Mouse (Mus musculus): Measurements from ENCODE around the gene Peli1.
A peak's percentile ranks its signal among the peaks of the same experiment; 100 is the strongest.
"Not testable (repeated sequence)": the region's sequence is repeated elsewhere in the genome, so short reads cannot be mapped to it uniquely, and the experiment has no call there.

Peli1 gene

GRCm38 (mm10) chr11:21164312-21164993, 73.4 kb downstream of the Peli1 start:
- Histone ChIP-seq H3K4me3 (replicated peaks; ENCODE audit: low read length) (0 out of 2 replicates have a peak overlapping the region, but pooled peaks have one; percentile 37), H3K9me3 (ENCODE audit: low read length) (peaks cover under 1% of the 10 kb centered on the region; the same call in 1 of the 2 replicates), H3K36me3 (ENCODE audit: insufficient read depth, low read length) (no peaks in the 10 kb centered on the region), H3K4me1 (replicated peaks; ENCODE audit: low read depth, low read length) (peaks cover 49% of the 10 kb centered on the region), H3K27me3 (ENCODE audit: insufficient read depth, low read length) (no peaks in the 10 kb centered on the region)
- no peak for TF ChIP-seq CTCF (conservative IDR thresholded peaks at IDR 0.05; ENCODE audit: low read length)
- no peak for TF ChIP-seq NANOG (IDR thresholded peaks at IDR 0.05; ENCODE audit: borderline replicate concordance, low read length)
- TF ChIP-seq POU5F1 (IDR thresholded peaks at IDR 0.05; ENCODE audit: borderline replicate concordance, low read length) = no peak

GRCm38 (mm10) chr11:21164994-21165560, 74.0 kb downstream of the Peli1 start:
- no peaks in the 10 kb centered on the region for H3K27me3 ChIP-seq (ENCODE audit: insufficient read depth, low read length)
- TF ChIP-seq POU5F1 (IDR thresholded peaks at IDR 0.05; ENCODE audit: borderline replicate concordance, low read length) = no peak
- TF ChIP-seq CTCF (conservative IDR thresholded peaks at IDR 0.05; ENCODE audit: low read length) = no peak
- no peak for TF ChIP-seq NANOG (IDR thresholded peaks at IDR 0.05; ENCODE audit: borderline replicate concordance, low read length)
- H3K4me3 ChIP-seq (replicated peaks; ENCODE audit: low read length) = no peak overlapping the region
- no peaks in the 10 kb centered on the region for H3K36me3 ChIP-seq (ENCODE audit: insufficient read depth, low read length)
- H3K9me3 ChIP-seq (ENCODE audit: low read length) = peaks cover 7% of the 10 kb centered on the region; the same call in 1 of the 2 replicates
- H3K4me1 ChIP-seq (replicated peaks; ENCODE audit: low read depth, low read length) = peaks cover 56% of the 10 kb centered on the region

- Histone ChIP-seq H3K36me3 (ENCODE audit: insufficient read depth, low read length) (no peaks in the 10 kb centered on the region), H3K4me3 (replicated peaks; ENCODE audit: low read length) (no peak overlapping the region), H3K4me1 (replicated peaks; ENCODE audit: low read depth, low read length) (peaks cover 71% of the 10 kb centered on the region), H3K27me3 (ENCODE audit: insufficient read depth, low read length) (no peaks in the 10 kb centered on the region), H3K9me3 (ENCODE audit: low read length) (peaks cover 16% of the 10 kb centered on the region; the same call in 1 of the 2 replicates)
- TF ChIP-seq POU5F1 (IDR thresholded peaks at IDR 0.05; ENCODE audit: borderline replicate concordance, low read length) (no peak), NANOG (IDR thresholded peaks at IDR 0.05; ENCODE audit: borderline replicate concordance, low read length) (no peak), CTCF (conservative IDR thresholded peaks at IDR 0.05; ENCODE audit: low read length) (no peak)
Measured at GRCm38 (mm10) chr11:21166495-21167096, 75.5 kb downstream of the Peli1 start.

- H3K9me3 ChIP-seq (ENCODE audit: low read length) = peaks cover 16% of the 10 kb centered on the region; the same call in 1 of the 2 replicates
- peak overlapping the region; percentile 27 for H3K4me3 ChIP-seq (replicated peaks; ENCODE audit: low read length)
- no peaks in the 10 kb centered on the region for H3K36me3 ChIP-seq (ENCODE audit: insufficient read depth, low read length)
- TF ChIP-seq NANOG (IDR thresholded peaks at IDR 0.05; ENCODE audit: borderline replicate concordance, low read length) (no peak), CTCF (conservative IDR thresholded peaks at IDR 0.05; ENCODE audit: low read length) (no peak), POU5F1 (IDR thresholded peaks at IDR 0.05; ENCODE audit: borderline replicate concordance, low read length) (no peak)
- H3K27me3 ChIP-seq (ENCODE audit: insufficient read depth, low read length) = no peaks in the 10 kb centered on the region
- peaks cover 79% of the 10 kb centered on the region for H3K4me1 ChIP-seq (replicated peaks; ENCODE audit: low read depth, low read length)
Measured at GRCm38 (mm10) chr11:21168828-21169607, 77.9 kb downstream of the Peli1 start.

GRCm38 (mm10) chr11:21169608-21169860, 78.4 kb downstream of the Peli1 start:
- Histone ChIP-seq H3K4me1 (replicated peaks; ENCODE audit: low read depth, low read length) (peaks cover 79% of the 10 kb centered on the region), H3K4me3 (replicated peaks; ENCODE audit: low read length) (peak overlapping the region; percentile 27; the same call in 1 of the 2 replicates), H3K9me3 (ENCODE audit: low read length) (peaks cover 16% of the 10 kb centered on the region; the same call in 1 of the 2 replicates)
- not testable (repeated sequence) for H3K27me3 ChIP-seq (ENCODE audit: insufficient read depth, low read length); H3K36me3 ChIP-seq (ENCODE audit: insufficient read depth, low read length)
- TF ChIP-seq NANOG (IDR thresholded peaks at IDR 0.05; ENCODE audit: borderline replicate concordance, low read length) = 0 out of 2 replicates have a peak, but pooled peaks have one; percentile 6

- H3K27me3 ChIP-seq (ENCODE audit: insufficient read depth, low read length) = no peaks in the 10 kb centered on the region
- peaks cover 16% of the 10 kb centered on the region; the same call in 1 of the 2 replicates for H3K9me3 ChIP-seq (ENCODE audit: low read length)
- no peak for TF ChIP-seq CTCF (conservative IDR thresholded peaks at IDR 0.05; ENCODE audit: low read length)
- TF ChIP-seq POU5F1 (IDR thresholded peaks at IDR 0.05; ENCODE audit: borderline replicate concordance, low read length) = no peak
- TF ChIP-seq NANOG (IDR thresholded peaks at IDR 0.05; ENCODE audit: borderline replicate concordance, low read length) = no peak
- H3K36me3 ChIP-seq (ENCODE audit: insufficient read depth, low read length) = no peaks in the 10 kb centered on the region
- H3K4me1 ChIP-seq (replicated peaks; ENCODE audit: low read depth, low read length) = peaks cover 73% of the 10 kb centered on the region
- H3K4me3 ChIP-seq (replicated peaks; ENCODE audit: low read length) = no peak overlapping the region
Measured at GRCm38 (mm10) chr11:21172281-21172680, 81.2 kb downstream of the Peli1 start.

- TF ChIP-seq NANOG (IDR thresholded peaks at IDR 0.05; ENCODE audit: borderline replicate concordance, low read length) = no peak
- no peaks in the 10 kb centered on the region for H3K27me3 ChIP-seq (ENCODE audit: insufficient read depth, low read length)
- peaks cover 16% of the 10 kb centered on the region; the same call in 1 of the 2 replicates for H3K9me3 ChIP-seq (ENCODE audit: low read length)
- H3K36me3 ChIP-seq (ENCODE audit: insufficient read depth, low read length) = no peaks in the 10 kb centered on the region
- peak overlapping the region; percentile 37; the same call in 1 of the 2 replicates for H3K4me3 ChIP-seq (replicated peaks; ENCODE audit: low read length)
- H3K4me1 ChIP-seq (replicated peaks; ENCODE audit: low read depth, low read length) = peaks cover 58% of the 10 kb centered on the region
Measured at GRCm38 (mm10) chr11:21173926-21174325, 82.8 kb downstream of the Peli1 start.

GRCm38 (mm10) chr11:21174396-21174795, 83.3 kb downstream of the Peli1 start:
- Histone ChIP-seq H3K4me3 (replicated peaks; ENCODE audit: low read length) (peak overlapping the region; percentile 37; the same call in 1 of the 2 replicates), H3K9me3 (ENCODE audit: low read length) (peaks cover 16% of the 10 kb centered on the region; the same call in 1 of the 2 replicates), H3K4me1 (replicated peaks; ENCODE audit: low read depth, low read length) (peaks cover 53% of the 10 kb centered on the region), H3K27me3 (ENCODE audit: insufficient read depth, low read length) (no peaks in the 10 kb centered on the region), H3K36me3 (ENCODE audit: insufficient read depth, low read length) (no peaks in the 10 kb centered on the region)
- no peak for TF ChIP-seq NANOG (IDR thresholded peaks at IDR 0.05; ENCODE audit: borderline replicate concordance, low read length)
